Mouse (Mus musculus): Measurements from ENCODE around the gene Mthfd2.
"Not testable (repeated sequence)": the region's sequence is repeated elsewhere in the genome, so short reads cannot be mapped to it uniquely, and the experiment has no call there.

The Mthfd2 gene

DNA sequence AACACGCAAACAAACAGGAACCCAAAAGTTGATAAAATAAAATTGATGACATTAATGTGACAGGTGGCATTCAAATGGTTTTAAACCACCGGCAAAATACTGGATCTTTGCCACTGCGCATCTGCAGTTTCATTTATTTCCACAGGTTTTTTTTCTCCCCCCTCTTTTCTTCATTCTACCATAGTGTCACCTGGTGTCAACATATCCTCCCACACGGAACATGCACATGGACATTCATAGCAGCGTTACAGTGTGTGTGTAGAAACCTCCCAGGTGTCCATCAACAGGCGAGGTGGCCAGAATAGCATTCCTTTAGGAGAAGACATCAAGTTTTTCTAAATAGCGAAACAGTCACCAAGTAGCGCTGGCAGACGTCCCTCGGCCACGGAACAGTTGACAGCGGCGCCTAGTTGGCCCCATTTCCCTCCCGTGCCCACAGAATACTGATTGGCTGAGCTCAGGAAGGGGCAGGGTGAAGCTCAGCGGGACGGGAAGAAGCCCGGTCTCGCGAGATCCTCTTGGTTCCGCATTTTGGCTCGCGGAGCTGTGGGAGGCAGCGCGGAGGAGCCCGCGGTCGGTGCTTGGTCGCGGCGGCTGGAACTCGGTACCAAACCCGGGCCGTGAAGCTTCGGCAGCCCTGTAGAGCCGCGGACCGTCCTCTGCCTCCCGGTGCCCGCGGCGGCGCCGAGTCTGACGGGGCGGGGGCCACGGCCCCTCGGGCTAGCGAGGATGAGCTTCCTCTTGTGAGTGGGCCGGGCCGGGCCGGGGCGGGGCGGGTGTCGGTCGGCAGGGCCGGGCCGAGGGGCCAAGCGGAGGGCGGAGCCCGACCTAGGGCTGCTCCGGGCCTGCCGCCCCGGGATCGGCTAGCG, at the start of gene Mthfd2, which contains the start of gene Mob1a:
TSS of gene Mthfd2 (minus strand) at position 384 of the 869 bp plus-strand sequence.
TSS of gene Mob1a (plus strand) at position 492 of the 869 bp plus-strand sequence.
- DNase-seq (ENCODE audit: low spot score in 2 of 2): peak; percentile 93 to 97

DNA sequence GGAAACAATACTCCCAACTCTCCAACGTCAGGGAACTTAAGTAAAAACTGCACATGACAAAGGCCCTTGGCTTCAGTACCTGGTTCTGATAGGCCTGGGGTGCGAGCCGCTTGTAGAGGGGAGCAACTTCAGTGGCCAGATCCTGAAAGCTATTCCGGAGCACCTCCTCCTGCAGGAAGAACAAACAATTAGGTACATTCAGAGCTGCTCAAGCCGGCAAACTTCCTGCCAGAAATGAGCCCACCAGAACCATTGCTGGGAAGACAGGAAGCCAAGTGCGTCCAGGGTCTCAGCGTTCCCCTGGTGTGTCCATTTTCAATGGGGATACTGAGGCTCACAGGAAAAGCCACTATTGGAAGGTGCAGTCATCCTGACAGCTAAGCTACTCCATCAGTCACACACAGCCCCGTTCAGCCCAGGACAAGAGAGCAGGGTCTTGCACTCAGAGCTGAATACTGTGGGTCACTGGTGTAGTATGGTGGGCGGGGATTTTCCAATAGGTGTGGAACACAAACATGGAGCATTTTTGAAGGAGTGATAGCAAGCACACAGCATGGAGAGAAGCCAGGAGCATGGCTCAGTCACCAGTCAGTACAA, 48.1 kb upstream of the Mthfd2 start:
- no peak for DNase-seq (ENCODE audit: low spot score in 2 of 2)

- DNase-seq (ENCODE audit: low spot score in 2 of 2): no peak
These were observed 45.6 kb upstream of the Mthfd2 start for GRCm38 (mm10) chr6:83371350-83371749.

GRCm38 (mm10) chr6:83370316-83370965, 44.7 kb upstream of the Mthfd2 start:
- DNase-seq (ENCODE audit: low spot score in 2 of 2): no peak

- no peak for DNase-seq (ENCODE audit: low spot score in 2 of 2)
These were observed 37.4 kb upstream of the Mthfd2 start for GRCm38 (mm10) chr6:83363075-83363474.

DNA sequence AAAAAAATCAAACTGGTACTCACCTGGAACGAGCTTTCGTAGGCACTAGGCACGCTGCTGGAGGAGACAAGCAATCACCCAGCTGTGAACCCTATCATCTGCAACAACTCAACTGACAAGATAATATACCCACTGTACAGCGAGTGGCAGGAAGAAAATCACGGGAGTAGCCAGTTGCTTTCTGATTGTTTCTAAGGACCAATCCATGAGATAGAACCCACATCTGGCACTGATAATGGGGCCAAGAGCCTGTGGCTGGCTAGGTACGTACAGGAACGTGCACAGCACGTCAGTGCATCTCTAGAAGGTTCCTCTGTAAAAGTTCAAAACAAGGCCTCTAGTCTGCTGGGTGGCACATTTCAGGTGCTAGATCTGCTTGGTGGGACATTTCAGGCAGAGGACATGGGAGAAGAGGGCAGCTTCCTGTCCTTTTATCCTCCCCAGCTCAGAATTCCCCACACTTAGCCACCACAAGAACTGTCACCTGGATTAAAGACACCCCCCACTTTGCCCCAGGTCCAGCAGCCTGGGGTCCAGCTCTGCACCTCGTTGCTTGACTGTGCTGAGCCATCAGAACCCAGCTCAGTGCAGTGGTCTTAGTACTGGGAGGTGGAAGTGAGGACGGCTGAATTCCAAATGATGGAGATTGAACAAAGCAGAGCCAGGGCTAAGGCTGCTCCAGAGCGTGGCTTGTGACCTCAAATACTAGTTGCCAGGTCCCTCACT, 36.0 kb upstream of the Mthfd2 start:
- no peak for DNase-seq (ENCODE audit: low spot score in 2 of 2)

DNA sequence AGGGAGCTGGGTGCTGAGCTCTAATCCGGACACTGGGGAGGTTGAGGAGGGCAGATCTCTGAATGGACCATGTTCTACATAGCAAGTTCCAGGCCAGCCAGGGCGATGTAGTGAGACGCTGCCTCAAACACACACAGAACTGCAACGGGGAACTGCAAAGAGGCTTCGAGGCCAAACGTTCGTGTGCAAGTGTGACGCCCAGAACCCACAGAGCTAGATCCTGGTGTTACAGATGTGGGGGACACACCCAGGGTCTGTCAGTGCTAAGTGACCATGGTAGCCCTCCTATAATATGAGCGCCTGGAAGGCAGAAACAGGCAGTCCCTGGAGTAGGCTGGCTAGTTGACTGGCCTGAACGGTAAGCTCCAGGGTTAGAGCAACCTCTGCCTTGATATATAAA, 31.7 kb upstream of the Mthfd2 start:
- DNase-seq (ENCODE audit: low spot score in 2 of 2): peak in 1 of 2 experiments; percentile 58

DNA sequence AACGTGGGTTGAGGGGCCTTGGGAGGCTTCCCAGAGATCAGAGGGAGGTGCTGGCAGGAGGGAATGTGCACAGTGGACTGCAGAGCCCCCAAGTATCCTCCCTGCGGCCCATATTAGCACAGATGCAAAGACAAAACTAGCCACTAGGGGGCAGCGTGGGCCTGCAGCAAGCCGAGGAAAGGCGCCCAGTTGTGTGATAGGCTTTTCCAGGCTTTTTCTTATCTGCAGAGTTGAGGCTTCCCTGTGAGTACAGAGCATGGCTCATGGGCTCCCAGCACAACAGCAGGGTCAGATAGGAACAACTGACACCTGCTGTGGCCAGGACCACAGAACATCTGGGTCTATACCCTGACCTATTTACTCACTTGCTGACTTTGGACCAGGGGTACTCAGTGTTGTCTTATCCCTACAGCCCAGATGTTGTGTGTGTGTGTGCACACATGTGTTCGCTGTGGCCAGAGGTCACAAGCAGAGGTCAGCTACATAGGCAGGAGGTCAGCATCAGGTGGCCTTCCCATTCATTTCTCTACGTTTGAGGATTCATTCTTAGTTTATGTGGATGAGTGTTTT, 30.9 kb upstream of the Mthfd2 start:
- peak; percentile 87 to 97 for DNase-seq (ENCODE audit: low spot score in 2 of 2)

- no peak for DNase-seq (ENCODE audit: low spot score in 2 of 2)
These were observed 29.4 kb upstream of the Mthfd2 start for GRCm38 (mm10) chr6:83354856-83355781.

DNA sequence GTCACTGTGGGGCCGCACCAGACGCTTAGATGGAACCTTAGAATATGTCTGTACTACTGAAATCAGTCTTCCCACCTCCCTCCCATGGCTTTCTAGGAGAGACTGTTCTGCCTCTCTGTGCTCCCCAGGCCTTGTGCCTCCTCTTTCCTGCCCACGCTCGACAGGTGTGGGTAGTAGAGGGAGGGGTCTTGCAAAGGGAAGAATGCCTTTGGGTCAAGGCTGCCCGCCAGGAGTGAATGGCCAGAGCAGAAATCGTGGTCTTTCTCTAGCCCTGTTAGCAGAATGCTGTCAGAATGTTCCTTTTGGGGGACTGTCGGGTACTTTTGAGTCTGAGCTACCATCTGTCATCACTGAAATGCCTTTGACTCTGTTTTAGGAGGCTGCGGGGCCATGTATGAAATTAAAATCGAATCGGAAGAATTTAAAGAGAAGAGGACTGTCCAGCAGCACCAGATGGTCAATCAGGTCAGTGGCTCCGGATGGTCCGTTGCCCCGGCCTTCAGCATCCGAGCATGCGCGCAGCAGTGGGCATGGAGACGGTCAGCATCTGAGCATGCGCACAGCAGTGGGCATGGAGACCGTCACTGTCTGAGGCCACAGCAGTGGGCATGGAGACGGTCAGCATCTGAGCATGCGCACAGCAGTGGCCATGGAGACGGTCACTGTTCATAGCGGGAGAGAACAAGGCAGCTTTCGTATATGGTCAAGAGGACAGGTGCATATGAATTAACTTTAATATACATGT, 27.1 kb upstream of the Mthfd2 start:
- no peak for DNase-seq (ENCODE audit: low spot score in 2 of 2)

- DNase-seq (ENCODE audit: low spot score in 2 of 2): peak; percentile 82 to 86
These were observed 25.9 kb upstream of the Mthfd2 start for GRCm38 (mm10) chr6:83351490-83352160.

- DNase-seq (ENCODE audit: low spot score in 2 of 2): peak; percentile 41 to 77
These were observed 25.2 kb upstream of the Mthfd2 start for GRCm38 (mm10) chr6:83350851-83351405.

GRCm38 (mm10) chr6:83350172-83350571, 24.5 kb upstream of the Mthfd2 start:
- DNase-seq (ENCODE audit: low spot score in 2 of 2): peak in 1 of 2 experiments; percentile 70

GRCm38 (mm10) chr6:83349274-83349958, 23.7 kb upstream of the Mthfd2 start:
- peak; percentile 98 to 100 for DNase-seq (ENCODE audit: low spot score in 2 of 2)

- DNase-seq (ENCODE audit: low spot score in 2 of 2): no peak
These were observed 23.2 kb upstream of the Mthfd2 start, which contains the start of gene Bola3 for GRCm38 (mm10) chr6:83348873-83349272. TSS of gene Bola3 (plus strand) at chr6:83349147.

DNA sequence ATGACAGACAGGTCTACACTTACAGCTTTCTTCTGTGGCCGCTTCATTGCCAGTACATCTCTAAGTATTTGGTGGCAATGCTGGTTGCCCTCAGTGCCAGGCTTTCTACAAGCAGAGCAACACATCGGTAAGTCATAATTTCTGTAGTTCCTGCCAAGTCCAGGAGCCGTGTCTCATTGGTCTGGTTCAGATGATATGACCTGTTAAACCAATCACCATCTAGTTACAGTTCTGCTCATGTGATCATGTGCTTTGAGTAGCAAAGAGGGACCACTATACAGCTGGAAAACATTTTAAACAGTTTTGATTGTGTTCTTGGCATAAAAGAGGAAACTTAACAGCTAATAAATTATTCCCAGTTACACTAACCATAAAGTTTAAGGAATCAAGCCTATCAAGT, 22.2 kb upstream of the Mthfd2 start:
- DNase-seq (ENCODE audit: low spot score in 2 of 2): no peak

GRCm38 (mm10) chr6:83345285-83345684, 19.6 kb upstream of the Mthfd2 start:
- DNase-seq (ENCODE audit: low spot score in 2 of 2): not testable (repeated sequence)

- no peak for DNase-seq (ENCODE audit: low spot score in 2 of 2)
These were observed 17.2 kb upstream of the Mthfd2 start for GRCm38 (mm10) chr6:83342957-83343356.

Measured in spleen, postnatal 4 days (tissue).